Mouse (Mus musculus): ENCODE measurements around the gene Insc. TPM values are rescaled to one million over a fixed set of nuclear protein-coding genes. Genes with fewer than 3 reads are reported as not detected.
"Not testable (repeated sequence)": the region's sequence is repeated elsewhere in the genome, so short reads cannot be mapped to it uniquely, and the experiment has no call there.

Insc gene
- polyA plus RNA-seq (2015; fragmentation: Nextera tagmentation; extraction: Ambion mirVana), result 22.0 and 25.2 TPM in 2 replicates

GRCm38 (mm10) chr7:114743022-114743780 is at the start of gene Insc:
TSS of gene Insc (plus strand) at chr7:114743694.
- ATAC-seq (ENCODE audit: insufficient read depth), result no peak
- peaks cover 8% of the 10 kb centered on the region; the same call in 1 of the 2 replicates for H3K27me3 ChIP-seq
- no peak within 1 kb of the TSS for H3K9ac ChIP-seq
- 47% methylated on average over 5 of the region's 5 CpGs for WGBS (ENCODE audit: insufficient replicate concordance)
- H3K4me3 ChIP-seq (replicated peaks), result no peak within 1 kb of the TSS
- no peaks in the 10 kb centered on the region for H3K36me3 ChIP-seq (replicated peaks)
- no peak within 1 kb of the TSS for H3K4me2 ChIP-seq
- no peaks in the 10 kb centered on the region for H3K9me3 ChIP-seq (replicated peaks)
- no peak within 1 kb of the TSS for H3K27ac ChIP-seq (replicated peaks)
- no peaks in the 10 kb centered on the region for H3K4me1 ChIP-seq (replicated peaks)

GRCm38 (mm10) chr7:114700871-114701270 is 42.6 kb upstream of the Insc start:
- Histone ChIP-seq H3K4me3 (replicated peaks) (no peak overlapping the region), H3K4me2 (no peak overlapping the region), H3K27me3 (no peaks in the 10 kb centered on the region), H3K36me3 (replicated peaks) (no peaks in the 10 kb centered on the region), H3K9ac (no peak overlapping the region), H3K4me1 (replicated peaks) (no peaks in the 10 kb centered on the region), H3K27ac (replicated peaks) (no peak overlapping the region), H3K9me3 (replicated peaks) (no peaks in the 10 kb centered on the region)
- WGBS (ENCODE audit: insufficient replicate concordance), result 43% methylated on average over 2 of the region's 2 CpGs
- ATAC-seq (ENCODE audit: insufficient read depth), result no peak

- no peaks in the 10 kb centered on the region for H3K4me1 ChIP-seq (replicated peaks)
- WGBS (ENCODE audit: insufficient replicate concordance), result 58% methylated on average over 4 of the region's 4 CpGs
- H3K36me3 ChIP-seq (replicated peaks), result no peaks in the 10 kb centered on the region
- no peak for ATAC-seq (ENCODE audit: insufficient read depth)
- H3K4me2 ChIP-seq, result no peak overlapping the region
- H3K9ac ChIP-seq, result no peak overlapping the region
- no peaks in the 10 kb centered on the region for H3K9me3 ChIP-seq (replicated peaks)
- no peak overlapping the region for H3K4me3 ChIP-seq (replicated peaks)
- no peak overlapping the region for H3K27ac ChIP-seq (replicated peaks)
- H3K27me3 ChIP-seq, result no peaks in the 10 kb centered on the region
Observed at GRCm38 (mm10) chr7:114706716-114707115, 36.8 kb upstream of the Insc start.

- no peaks in the 10 kb centered on the region for H3K4me1 ChIP-seq (replicated peaks)
Observed at GRCm38 (mm10) chr7:114707398-114707797, 36.1 kb upstream of the Insc start.

GRCm38 (mm10) chr7:114710419-114710818 is 33.1 kb upstream of the Insc start:
- Histone ChIP-seq H3K36me3 (replicated peaks) (no peaks in the 10 kb centered on the region), H3K27ac (replicated peaks) (no peak overlapping the region), H3K27me3 (no peaks in the 10 kb centered on the region), H3K9ac (no peak overlapping the region), H3K4me3 (replicated peaks) (no peak overlapping the region), H3K9me3 (replicated peaks) (no peaks in the 10 kb centered on the region), H3K4me2 (no peak overlapping the region), H3K4me1 (replicated peaks) (no peaks in the 10 kb centered on the region)
- ATAC-seq (ENCODE audit: insufficient read depth), result no peak
- 63% methylated on average over 2 of the region's 2 CpGs for WGBS (ENCODE audit: insufficient replicate concordance)

More at GRCm38 (mm10) chr7:114707398-114707797, 36.1 kb upstream of the Insc start:
- no peaks in the 10 kb centered on the region for H3K36me3 ChIP-seq (replicated peaks)
- 47% methylated on average over 1 of the region's 1 CpGs for WGBS (ENCODE audit: insufficient replicate concordance)
- H3K9me3 ChIP-seq (replicated peaks), result no peaks in the 10 kb centered on the region
- H3K9ac ChIP-seq, result no peak overlapping the region
- H3K4me3 ChIP-seq (replicated peaks), result no peak overlapping the region
- no peak for ATAC-seq (ENCODE audit: insufficient read depth)
- no peaks in the 10 kb centered on the region for H3K27me3 ChIP-seq
- H3K27ac ChIP-seq (replicated peaks), result no peak overlapping the region
- no peak overlapping the region for H3K4me2 ChIP-seq

- Histone ChIP-seq H3K4me2 (no peak overlapping the region), H3K36me3 (replicated peaks) (no peaks in the 10 kb centered on the region), H3K9me3 (replicated peaks) (no peaks in the 10 kb centered on the region), H3K27ac (replicated peaks) (no peak overlapping the region), H3K4me3 (replicated peaks) (no peak overlapping the region), H3K27me3 (peaks cover 9% of the 10 kb centered on the region), H3K4me1 (replicated peaks) (no peaks in the 10 kb centered on the region), H3K9ac (no peak overlapping the region)
- no peak for ATAC-seq (ENCODE audit: insufficient read depth)
- WGBS (ENCODE audit: insufficient replicate concordance), result 30% methylated on average over 1 of the region's 1 CpGs
Observed at GRCm38 (mm10) chr7:114712523-114712922, 31.0 kb upstream of the Insc start.

- Histone ChIP-seq H3K27ac (replicated peaks) (no peak within 1 kb of the TSS), H3K4me1 (replicated peaks) (no peaks in the 10 kb centered on the region; the same call in 1 of the 2 replicates), H3K4me3 (replicated peaks) (no peak within 1 kb of the TSS), H3K9me3 (replicated peaks) (no peaks in the 10 kb centered on the region), H3K9ac (no peak within 1 kb of the TSS), H3K27me3 (peaks cover 38% of the 10 kb centered on the region), H3K36me3 (replicated peaks) (no peaks in the 10 kb centered on the region), H3K4me2 (no peak within 1 kb of the TSS)
- WGBS (ENCODE audit: insufficient replicate concordance), result 5% methylated on average over 11 of the region's 11 CpGs
- no peak for ATAC-seq (ENCODE audit: insufficient read depth)
Observed at GRCm38 (mm10) chr7:114718300-114718699, 25.2 kb upstream of the Insc start, which contains the start of gene Calcb. TSS of gene Calcb (plus strand) at chr7:114718643.

GRCm38 (mm10) chr7:114719381-114720131 is 23.9 kb upstream of the Insc start:
- Histone ChIP-seq H3K4me2 (no peak overlapping the region), H3K9me3 (replicated peaks) (no peaks in the 10 kb centered on the region), H3K4me3 (replicated peaks) (no peak overlapping the region), H3K27me3 (peaks cover 38% of the 10 kb centered on the region), H3K27ac (replicated peaks) (no peak overlapping the region), H3K36me3 (replicated peaks) (no peaks in the 10 kb centered on the region), H3K4me1 (replicated peaks) (no peaks in the 10 kb centered on the region; the same call in 1 of the 2 replicates), H3K9ac (no peak overlapping the region)
- WGBS (ENCODE audit: insufficient replicate concordance), result 6% methylated on average over 17 of the region's 17 CpGs
- no peak for ATAC-seq (ENCODE audit: insufficient read depth)

GRCm38 (mm10) chr7:114729696-114730095 is 13.8 kb upstream of the Insc start:
- not testable (repeated sequence) for H3K4me2 ChIP-seq; H3K36me3 ChIP-seq (replicated peaks); H3K27me3 ChIP-seq; ATAC-seq (ENCODE audit: insufficient read depth); H3K9me3 ChIP-seq (replicated peaks); H3K4me3 ChIP-seq (replicated peaks); H3K4me1 ChIP-seq (replicated peaks); H3K27ac ChIP-seq (replicated peaks); H3K9ac ChIP-seq
- WGBS (ENCODE audit: insufficient replicate concordance), result 44% methylated on average over 4 of the region's 4 CpGs

GRCm38 (mm10) chr7:114731175-114731574 is 12.3 kb upstream of the Insc start:
- WGBS (ENCODE audit: insufficient replicate concordance), result 65% methylated on average over 6 of the region's 6 CpGs
- no peak overlapping the region for H3K4me3 ChIP-seq (replicated peaks)
- ATAC-seq (ENCODE audit: insufficient read depth), result no peak
- no peak overlapping the region for H3K4me2 ChIP-seq
- H3K9me3 ChIP-seq (replicated peaks), result no peaks in the 10 kb centered on the region
- no peak overlapping the region for H3K27ac ChIP-seq (replicated peaks)
- H3K4me1 ChIP-seq (replicated peaks), result no peaks in the 10 kb centered on the region
- no peak overlapping the region for H3K9ac ChIP-seq
- H3K27me3 ChIP-seq, result no peaks in the 10 kb centered on the region
- H3K36me3 ChIP-seq (replicated peaks), result no peaks in the 10 kb centered on the region

GRCm38 (mm10) chr7:114731700-114732099 is 11.8 kb upstream of the Insc start:
- ATAC-seq (ENCODE audit: insufficient read depth); H3K4me3 ChIP-seq (replicated peaks); H3K9ac ChIP-seq; H3K27me3 ChIP-seq; H3K9me3 ChIP-seq (replicated peaks); H3K36me3 ChIP-seq (replicated peaks); H3K27ac ChIP-seq (replicated peaks); H3K4me2 ChIP-seq; H3K4me1 ChIP-seq (replicated peaks): not testable (repeated sequence)
- WGBS (ENCODE audit: insufficient replicate concordance), result 24% methylated on average over 4 of the region's 4 CpGs
